Mouse (Mus musculus) activated CD4-positive, CD25-positive, alpha-beta regulatory T cell (primary cell): ENCODE measurements around the gene Myt1l. TPM values are rescaled to one million over a fixed set of nuclear protein-coding genes. Genes with fewer than 3 reads are reported as not detected.

ENCODE experiments used
- polyA plus RNA-seq, 2 experiments: library from polyadenylated mRNA; unstranded; fragments of 100-300 nt; shearing (Covaris generic); gene quantifications; one replicate each; pipeline ENCODE4 v1.2.1; 2017

Myt1l gene
- 1 to 10 TPM in 1 of 2 experiments, not detected in 1; 1.5 TPM for polyA plus RNA-seq

DNA sequence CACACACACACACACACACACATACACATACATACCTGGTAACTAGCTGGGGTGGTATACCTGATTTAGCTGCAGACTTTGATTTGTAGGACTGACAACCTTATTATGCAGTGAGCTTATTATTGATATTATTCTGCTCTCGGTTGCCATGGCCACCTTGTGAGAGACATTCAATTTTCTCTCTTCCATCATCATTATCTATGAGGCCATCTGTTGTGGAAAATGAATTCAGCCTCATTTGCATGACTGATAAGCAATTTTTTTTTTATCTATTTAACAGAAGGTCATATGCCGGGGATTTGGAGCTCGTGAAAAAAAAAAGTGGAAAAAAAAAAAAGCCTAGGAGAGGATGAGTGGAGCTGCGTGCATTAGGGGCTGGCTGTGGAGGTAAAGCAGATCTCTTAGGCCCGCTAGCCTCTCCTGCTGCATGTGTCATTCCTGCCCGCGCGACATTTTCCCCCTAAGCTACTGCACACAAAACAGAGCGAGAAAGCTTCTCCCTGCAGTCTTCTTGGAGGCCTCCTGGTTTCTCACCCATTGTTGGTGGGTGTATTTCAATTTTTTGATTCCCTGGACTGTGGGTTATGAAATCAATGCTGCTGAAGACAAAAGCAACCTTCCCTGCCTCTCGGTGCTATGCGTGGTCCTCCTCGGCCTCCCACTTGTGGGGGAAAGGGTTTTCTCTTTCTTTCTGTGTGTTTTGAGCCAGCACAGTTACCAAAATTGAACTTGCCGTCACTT is at the start of gene Myt1l:
Myt1l (plus strand) TSS at position 354 of the 741 bp plus-strand sequence.

DNA sequence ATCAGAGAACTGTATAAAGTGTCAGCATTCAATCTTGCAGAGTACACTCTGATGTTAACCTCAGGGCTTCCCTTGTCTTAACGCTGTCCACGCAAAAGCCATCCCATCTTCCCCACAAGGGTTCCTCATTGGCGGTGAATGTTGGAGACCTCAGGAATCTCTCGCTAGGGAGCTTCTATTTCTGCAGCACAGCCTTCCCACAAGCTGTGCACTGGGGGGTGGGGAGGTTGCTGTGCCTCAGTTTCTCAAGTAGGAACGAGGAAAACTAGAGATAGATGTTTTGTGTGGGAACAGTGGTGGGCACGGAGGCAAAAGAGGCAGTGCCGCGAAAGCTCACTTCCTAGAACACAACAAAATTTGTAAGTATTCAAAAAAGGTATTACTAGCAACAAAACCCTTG is 409.1 kb downstream of the Myt1l start, which contains the start of gene Pxdn:
Pxdn (plus strand) TSS at position 301 of the 400 bp plus-strand sequence.

